ENCODE assay signal across 8 mouse cellular contexts in genomic region chr4:101419151-101419910, GRCm38 (mm10). TPM values are rescaled to one million over a fixed set of nuclear protein-coding genes. Genes with fewer than 3 reads are reported as not detected.
DNase-seq lines count a peak whose midpoint lies in the region; ATAC-seq and TF ChIP-seq lines count a peak whose summit lies in the region.

Gene Ak4, plus strand, starts transcription at chr4:101419277.

- TF ChIP-seq CTCF in Patski (IDR thresholded peaks at IDR 0.05) = no peak
- TF ChIP-seq CTCF in cerebellum, adult 2 months (IDR thresholded peaks at IDR 0.05; ENCODE audit: borderline replicate concordance, insufficient read depth, low read depth, low read length) = no peak

- H3K9me3 ChIP-seq in hindbrain, embryonic 10.5 days = no peaks in the 10 kb centered on the region

- H3K4me3 ChIP-seq in cerebellum, adult 2 months (replicated peaks; ENCODE audit: insufficient read depth, low read depth, low read length) = peak within 1 kb of the TSS; percentile 93
- H3K4me3 ChIP-seq in hindbrain, embryonic 10.5 days = peak within 1 kb of the TSS; percentile 84

- TF ChIP-seq POLR2A in cerebellum, adult 2 months (IDR thresholded peaks at IDR 0.05; ENCODE audit: borderline replicate concordance, insufficient read depth, low read length) = peak; percentile 39; the same call in 1 of the 2 replicates

- WGBS in cerebellum, adult 2 months = under 1% methylated on average over 74 of the region's 74 CpGs
- WGBS in hindbrain, embryonic 10.5 days = under 1% methylated on average over 72 of the region's 74 CpGs

- peak within 1 kb of the TSS; percentile 93 for H3K27ac ChIP-seq in cerebellum, adult 2 months (ENCODE audit: insufficient read depth, low read length)
- peak within 1 kb of the TSS; percentile 96 for H3K27ac ChIP-seq in hindbrain, embryonic 10.5 days

- ATAC-seq in Patski = peak; percentile 75
- ATAC-seq in frontal cortex, adult (ENCODE audit: low TSS enrichment) = peak; percentile 78
- ATAC-seq in monocyte, adult 5-6 weeks (replicated peaks; ENCODE audit: insufficient number of reproducible peaks, low FRiP score, low TSS enrichment, poor library complexity, severe bottlenecking) = no peak

- H3K4me1 ChIP-seq in cerebellum, adult 2 months (ENCODE audit: control insufficient read depth, insufficient read depth, low read length) = peaks cover 8% of the 10 kb centered on the region
- peaks cover 23% of the 10 kb centered on the region for H3K4me1 ChIP-seq in hindbrain, embryonic 10.5 days (replicated peaks)

- CTCF ChIA-PET in Patski (lab: Charles Lee) = no interaction called here

- no peak for DNase-seq in Patski (ENCODE audit: low read depth, low spot score)
- peak; percentile 84 to 86 for DNase-seq in cerebellum, adult 2 months
- peak; percentile 75 for DNase-seq in hindbrain, embryonic 10.5 days (ENCODE audit: low spot score)
- peak; percentile 40 to 64 for DNase-seq in layer of hippocampus, postnatal 10 days (ENCODE audit: low spot score in 2 of 2)
- peak; percentile 40 for DNase-seq in lung, postnatal 10 days
- peak; percentile 73 for DNase-seq in retina, postnatal 1 day

- no peaks in the 10 kb centered on the region for H3K27me3 ChIP-seq in Patski
- H3K27me3 ChIP-seq in cerebellum, adult 2 months (ENCODE audit: control insufficient read depth, insufficient read depth, low read length) = no peaks in the 10 kb centered on the region
- H3K27me3 ChIP-seq in hindbrain, embryonic 10.5 days (ENCODE audit: insufficient read depth, poor library complexity, severe bottlenecking) = peaks cover 4% of the 10 kb centered on the region; the same call in 1 of the 2 replicates

- POLR2A ChIA-PET in Patski (lab: Charles Lee) = no interaction called here

- peaks cover 3% of the 10 kb centered on the region; the same call in 1 of the 2 replicates for H3K36me3 ChIP-seq in hindbrain, embryonic 10.5 days

- in situ Hi-C loops in Patski (cut with MboI; ENCODE audit: low pct_unique_long_range_greater_than_20kb) = no loop called here

RNA-seq across cellular contexts. Expression of gene Ak4, which starts in this region (rescaled TPM):
- polyA plus RNA-seq in Patski (2021) = 8.8 TPM
- polyA plus RNA-seq in cerebellum, adult 2 months (2012; rRNA removed) = 56.6 and 76.5 TPM in 2 replicates
- 23.9 and 44.1 TPM in 2 replicates for polyA plus RNA-seq in hindbrain, embryonic 10.5 days (2016; fragmentation: Nextera tagmentation; extraction: Ambion mirVana)
- 10 to 100 TPM; 41.8 to 47.5 TPM for total RNA-seq in layer of hippocampus, postnatal 10 days (2021)
- total RNA-seq in monocyte, adult 5-6 weeks (2017) = 0.19 TPM in 1 of 3 replicates, not detected in the others

Comparison
In these comparisons a context has a peak if more than half of its experiments do, and no peak if none do; other contexts are left out.
1. RNA of gene Ak4 (total RNA-seq): 41.8 to 47.5 TPM in layer of hippocampus, postnatal 10 days; 0.19 TPM in monocyte, adult 5-6 weeks; every median in the first group is over 10 times any median in the second.